Mouse (Mus musculus): ENCODE results near the gene Pik3ip1.

GRCm38 (mm10) chr11:3296056-3296455 lies 34.1 kb upstream of the Pik3ip1 start:
- TF ChIP-seq CTCF (IDR thresholded peaks at IDR 0.05; ENCODE audit: low read depth), result no peak
- no peak for TF ChIP-seq EP300 (IDR thresholded peaks at IDR 0.05; ENCODE audit: low read depth)
